Mouse (Mus musculus) liver, embryonic 11.5 days (tissue): ENCODE data around the gene H2-Q4. TPM values are rescaled to one million over a fixed set of nuclear protein-coding genes. Genes with fewer than 3 reads are reported as not detected.
A peak's percentile ranks its signal among the peaks of the same experiment; 100 is the strongest.
"Not testable (repeated sequence)": the region's sequence is repeated elsewhere in the genome, so short reads cannot be mapped to it uniquely, and the experiment has no call there.

ENCODE experiments used
- ATAC-seq: fragments of 200-750 bp; cut with Nextera tagmentation; replicated peaks from 2 replicates; pipeline ENCODE4 v1.8.0; 2017; ENCODE audit warnings: moderate number of reproducible peaks, mild to moderate bottlenecking, moderate TSS enrichment, moderate library complexity; ENCODE audit not compliant: low FRiP score
- DNase-seq: peaks from one replicate; pipeline ENCODE4 v3.0.0-alpha.2; 2017; ENCODE audit warnings: low spot score
- H3K27ac ChIP-seq: fragments of 300-500 bp; sonication (generic); 2 replicates; pipeline ENCODE4 v1.5.1; 2014; ENCODE audit warnings: mild to moderate bottlenecking, low read depth, low read length, control low read depth
- H3K27me3 ChIP-seq: fragments of 300-500 bp; sonication (generic); replicated peaks from 2 replicates; pipeline ENCODE4 v1.6.1; 2014; ENCODE audit warnings: low read length, mixed read lengths; ENCODE audit not compliant: control insufficient read depth, insufficient read depth
- H3K36me3 ChIP-seq: fragments of 300-500 bp; sonication (generic); 2 replicates; pipeline ENCODE4 v1.6.1; 2014; ENCODE audit warnings: mild to moderate bottlenecking, low read length, moderate library complexity, mixed read lengths; ENCODE audit not compliant: control insufficient read depth, insufficient read depth
- H3K4me1 ChIP-seq: fragments of 300-500 bp; sonication (generic); replicated peaks from 2 replicates; pipeline ENCODE4 v1.6.1; 2014; ENCODE audit warnings: low read length, mixed read lengths; ENCODE audit not compliant: control insufficient read depth, insufficient read depth
- H3K4me2 ChIP-seq: fragments of 300-500 bp; sonication (generic); 2 replicates; pipeline ENCODE4 v1.6.1; 2014; ENCODE audit warnings: mild to moderate bottlenecking, control low read depth, moderate library complexity
- H3K4me3 ChIP-seq: fragments of 300-500 bp; sonication (generic); 2 replicates; pipeline ENCODE4 v1.5.1; 2014; ENCODE audit warnings: low read depth, low read length, control low read depth
- H3K9ac ChIP-seq: fragments of 300-500 bp; sonication (generic); 2 replicates; pipeline ENCODE4 v1.6.1; 2014; ENCODE audit warnings: low read depth, low read length, control low read depth
- H3K9me3 ChIP-seq: fragments of 300-500 bp; sonication (generic); 2 replicates; pipeline ENCODE4 v1.6.1; 2016; ENCODE audit warnings: low read length, inconsistent platforms, mixed read lengths; ENCODE audit not compliant: control insufficient read depth
- WGBS: fragments of 180-500 bp; shearing (Covaris S2); extraction: QIAGEN DNeasy Blood & Tissue Kit; methylation state at CpG from one replicate; pipeline ENCODE4 v1.1.7; 2014; 5-methylcytosine and 5-hydroxymethylcytosine counted together
- polyA plus RNA-seq: library from polyadenylated mRNA; unstranded; fragments of >200 nt; fragmentation: Nextera tagmentation; extraction: Ambion mirVana; gene quantifications from 2 replicates; pipeline ENCODE4 v1.2.1, GENCODE M21; 2014

H2-Q4 gene
- polyA plus RNA-seq, 1 experiment from 2014 or later = 2.0 TPM

- Histone ChIP-seq H3K4me3 (no peak overlapping the region), H3K27ac (no peak overlapping the region), H3K9ac (no peak overlapping the region), H3K36me3 (no peaks in the 10 kb centered on the region), H3K27me3 (peaks cover 13% of the 10 kb centered on the region), H3K4me2 (no peak overlapping the region), H3K9me3 (no peaks in the 10 kb centered on the region), H3K4me1 (no peaks in the 10 kb centered on the region)
- 30% methylated on average over 1 of the region's 1 CpGs for WGBS
- DNase-seq (no peak), ATAC-seq (no peak)
These were observed 22.3 kb upstream of the H2-Q4 start for GRCm38 (mm10) chr17:35357086-35357485.

DNA sequence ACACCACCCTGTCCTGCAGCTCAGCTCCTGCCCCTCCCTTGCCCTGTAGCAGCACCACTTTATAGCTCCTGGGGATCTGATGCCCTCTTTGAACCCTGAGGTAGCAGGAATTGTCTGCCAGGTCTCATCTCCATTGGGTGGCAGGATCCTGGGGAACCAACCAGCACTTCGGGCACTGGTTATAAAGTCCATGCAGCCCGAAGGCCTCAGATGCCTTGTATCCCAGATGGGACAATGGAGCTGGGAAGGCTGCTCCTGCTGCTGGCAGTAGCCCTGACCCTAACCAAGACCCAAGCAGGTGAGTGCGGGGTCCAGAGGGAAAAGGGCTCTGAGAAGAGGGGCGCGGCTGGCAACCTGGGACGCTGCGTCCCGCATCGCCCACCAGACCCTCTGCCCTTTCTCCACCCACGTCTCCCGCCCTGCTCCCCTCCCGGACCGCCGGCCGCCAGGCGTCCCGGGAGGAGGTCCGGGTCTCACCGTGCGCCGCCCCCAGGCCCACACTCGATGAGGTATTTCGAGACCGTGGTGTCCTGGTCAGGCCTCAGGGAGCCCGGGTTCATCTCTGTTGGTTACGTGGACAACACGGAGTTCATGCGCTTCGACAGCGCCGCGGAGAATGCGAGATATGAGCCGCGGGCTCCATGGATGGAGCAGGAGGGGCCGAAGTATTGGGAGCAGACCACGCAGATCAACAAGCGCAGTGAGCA lies 20.5 kb upstream of the H2-Q4 start:
- Histone ChIP-seq H3K4me1 (no peaks in the 10 kb centered on the region), H3K9ac (no peak overlapping the region), H3K4me3 (peak overlapping the region; percentile 42), H3K27ac (no peak overlapping the region), H3K27me3 (peaks cover 13% of the 10 kb centered on the region), H3K4me2 (peak overlapping the region; percentile 65), H3K36me3 (no peaks in the 10 kb centered on the region), H3K9me3 (0 out of 2 replicates have a peak, but pooled peaks cover 3% of the 10 kb centered on the region)
- no peak for DNase-seq
- no peak for ATAC-seq
- WGBS = 14% methylated on average over 38 of the region's 38 CpGs

- no peaks in the 10 kb centered on the region for H3K36me3 ChIP-seq
- H3K4me3 ChIP-seq = peak overlapping the region; percentile 42
- H3K27ac ChIP-seq = no peak overlapping the region
- H3K4me1 ChIP-seq = no peaks in the 10 kb centered on the region
- DNase-seq = no peak
- H3K9ac ChIP-seq = no peak overlapping the region
- no peak for ATAC-seq
- peak overlapping the region; percentile 65 for H3K4me2 ChIP-seq
- H3K27me3 ChIP-seq = peaks cover 13% of the 10 kb centered on the region
- 21% methylated on average over 21 of the region's 21 CpGs for WGBS
- 0 out of 2 replicates have a peak, but pooled peaks cover 3% of the 10 kb centered on the region for H3K9me3 ChIP-seq
These were observed 20.0 kb upstream of the H2-Q4 start for GRCm38 (mm10) chr17:35359470-35359862.

GRCm38 (mm10) chr17:35379729-35380451 lies 473 bp downstream of the H2-Q4 start:
- ATAC-seq (peak; percentile 29; the same call in 1 of the 2 replicates), DNase-seq (peak; percentile 66)
- Histone ChIP-seq H3K4me3 (peak overlapping the region; percentile 58), H3K9ac (peak overlapping the region; percentile 48; the same call in 1 of the 2 replicates), H3K27ac (no peak overlapping the region), H3K36me3 (no peaks in the 10 kb centered on the region), H3K4me2 (peak overlapping the region; percentile 88), H3K9me3 (no peaks in the 10 kb centered on the region), H3K27me3 (peaks cover 17% of the 10 kb centered on the region), H3K4me1 (no peaks in the 10 kb centered on the region)
- 2% methylated on average over 70 of the region's 70 CpGs for WGBS

DNA sequence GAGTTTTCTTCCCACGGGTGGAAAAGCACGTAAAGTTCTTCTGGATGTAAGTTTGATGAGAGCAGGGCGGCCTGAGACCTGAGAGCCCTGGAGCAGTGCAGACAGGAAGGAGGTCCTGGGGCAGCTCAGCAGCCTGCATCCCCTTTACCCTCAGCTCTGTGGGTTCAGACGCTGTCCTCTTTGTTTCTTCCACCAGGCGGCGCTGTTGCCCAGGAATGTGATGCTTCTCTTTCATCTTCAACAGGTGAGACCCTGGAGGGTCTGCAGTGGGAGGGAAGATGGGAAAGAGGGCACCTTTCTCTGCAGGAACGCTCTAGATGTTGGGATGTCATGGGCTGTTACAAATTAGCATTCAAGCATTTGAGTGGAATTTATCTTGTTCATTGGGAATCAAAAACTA lies 10.4 kb downstream of the H2-Q4 start:
- H3K4me1 ChIP-seq, DNase-seq, ATAC-seq, H3K9me3 ChIP-seq, H3K36me3 ChIP-seq, H3K4me2 ChIP-seq, H3K4me3 ChIP-seq, H3K27ac ChIP-seq, H3K27me3 ChIP-seq, H3K9ac ChIP-seq: not testable (repeated sequence)
- WGBS = 5% methylated on average over 7 of the region's 7 CpGs

- not testable (repeated sequence) for H3K27ac ChIP-seq, H3K4me3 ChIP-seq, DNase-seq, H3K27me3 ChIP-seq, H3K9me3 ChIP-seq, H3K4me2 ChIP-seq, H3K4me1 ChIP-seq, ATAC-seq, H3K36me3 ChIP-seq, H3K9ac ChIP-seq
- 47% methylated on average over 2 of the region's 2 CpGs for WGBS
These were observed 13.3 kb downstream of the H2-Q4 start for GRCm38 (mm10) chr17:35392671-35393070.

GRCm38 (mm10) chr17:35393864-35394800 lies 14.7 kb downstream of the H2-Q4 start:
- not testable (repeated sequence) for H3K27me3 ChIP-seq, H3K9ac ChIP-seq, H3K9me3 ChIP-seq, H3K27ac ChIP-seq, H3K36me3 ChIP-seq, H3K4me3 ChIP-seq, DNase-seq, H3K4me1 ChIP-seq
- peak; percentile 60 for ATAC-seq
- H3K4me2 ChIP-seq = peak overlapping the region; percentile 49
- 3% methylated on average over 59 of the region's 75 CpGs for WGBS

DNA sequence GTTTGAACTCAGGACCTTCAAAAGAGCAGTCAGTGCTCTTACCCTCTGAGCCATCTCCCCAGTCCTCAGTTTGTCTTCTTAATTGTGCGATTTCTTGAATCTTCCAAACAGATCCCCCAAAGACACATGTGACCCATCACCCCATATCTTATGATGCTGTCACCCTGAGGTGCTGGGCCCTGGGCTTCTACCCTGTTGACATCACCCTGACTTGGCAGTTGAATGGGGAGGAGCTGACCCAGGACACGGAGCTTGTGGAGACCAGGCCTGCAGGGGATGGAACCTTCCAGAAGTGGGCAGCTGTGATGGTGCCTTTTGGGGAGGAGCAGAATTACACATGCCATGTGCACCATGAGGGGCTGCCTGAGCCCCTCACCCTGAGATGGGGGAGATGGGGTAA lies 17.5 kb downstream of the H2-Q4 start:
- H3K27ac ChIP-seq, H3K4me3 ChIP-seq, H3K36me3 ChIP-seq, H3K27me3 ChIP-seq, H3K4me2 ChIP-seq, DNase-seq, H3K9ac ChIP-seq, H3K9me3 ChIP-seq, ATAC-seq, H3K4me1 ChIP-seq: not testable (repeated sequence)
- WGBS = 79% methylated on average over 2 of the region's 2 CpGs
